Mouse (Mus musculus) thymus, adult 2 months (tissue): Measurements from ENCODE around the gene Gm7247.

Experiments
- CTCF ChIP-seq: fragments of 200-500 bp; IDR thresholded peaks from 2 replicates; pipeline ENCODE4 v1.5.1; 2012; ENCODE audit warnings: mild to moderate bottlenecking, control low read depth, low read length, moderate library complexity, borderline replicate concordance; ENCODE audit not compliant: control insufficient read depth, poor library complexity, insufficient read depth; ENCODE audit errors: extremely low read depth
- POLR2A ChIP-seq: fragments of 200-500 bp; IDR thresholded peaks from 2 replicates; pipeline ENCODE4 v1.6.1; 2012; ENCODE audit warnings: mild to moderate bottlenecking, low read length, control low read depth, moderate library complexity; ENCODE audit not compliant: control insufficient read depth, poor library complexity, insufficient read depth; ENCODE audit errors: extremely low read depth

DNA sequence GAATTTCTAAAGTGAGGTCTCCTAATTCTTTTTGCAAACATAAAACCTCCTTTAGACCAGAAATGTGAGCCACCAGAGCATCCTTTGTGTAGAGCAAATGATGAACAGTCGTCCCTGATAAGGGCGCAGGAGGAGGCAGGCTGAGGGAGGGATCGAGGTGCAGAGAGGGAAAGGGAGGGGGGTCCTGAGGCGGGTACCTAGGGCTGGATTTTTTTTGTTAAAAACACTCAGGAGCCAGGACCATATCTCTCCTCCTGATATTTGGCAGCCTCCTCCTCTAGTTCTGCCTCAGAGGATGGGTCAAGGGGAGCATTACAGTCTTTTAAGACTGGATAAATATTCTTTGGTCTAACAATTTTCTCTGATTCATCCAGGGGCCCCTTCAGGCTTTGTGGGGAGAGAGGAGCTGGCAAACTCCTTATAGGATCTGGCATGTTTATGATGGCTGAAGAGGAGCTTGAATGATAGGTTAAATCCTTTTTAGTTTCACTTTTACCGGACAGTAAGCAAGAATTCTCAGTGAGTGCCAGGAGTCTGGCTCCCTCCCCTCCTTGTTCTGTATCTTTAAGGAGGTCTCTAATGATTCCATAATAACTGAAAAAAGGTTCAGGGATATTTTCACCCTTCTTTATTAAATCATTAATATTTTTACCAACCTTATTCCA is 120.6 kb downstream of the Gm7247 start:
- TF ChIP-seq CTCF (no peak), POLR2A (no peak)
